Mouse (Mus musculus) cerebellum, postnatal 25 days (tissue): ENCODE measurements around the gene Adam1a.
A peak's percentile ranks its signal among the peaks of the same experiment; 100 is the strongest.

Experiments used
- DNase-seq, 2 experiments: peaks; one replicate each; pipeline ENCODE4 v3.0.0; 2021; ENCODE audit warnings: mixed read lengths in 2 of 2

Gene Adam1a

DNA sequence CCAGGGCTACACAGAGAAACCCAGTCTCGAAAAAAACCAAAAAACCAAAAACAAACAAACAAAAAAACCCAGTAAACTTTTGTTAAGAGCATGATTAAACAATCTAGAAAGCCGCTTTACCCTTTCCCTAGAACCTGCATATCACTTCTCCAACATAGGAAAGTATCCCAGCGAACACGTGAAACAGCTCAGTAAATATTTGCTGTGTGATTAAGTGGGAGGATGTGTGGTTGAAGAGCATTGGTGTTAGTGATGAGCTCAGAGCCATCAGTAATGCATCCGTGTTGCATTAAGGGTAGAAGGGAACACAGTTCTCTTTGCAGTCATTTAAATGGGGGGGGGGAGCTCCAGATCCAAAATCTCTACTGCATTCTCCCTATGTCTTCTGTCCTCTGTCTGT is 60.5 kb downstream of the Adam1a start:
- no peak for DNase-seq

GRCm38 (mm10) chr5:121477680-121478079 is 67.6 kb downstream of the Adam1a start:
- peak in 1 of 2 experiments; percentile 52 for DNase-seq

DNA sequence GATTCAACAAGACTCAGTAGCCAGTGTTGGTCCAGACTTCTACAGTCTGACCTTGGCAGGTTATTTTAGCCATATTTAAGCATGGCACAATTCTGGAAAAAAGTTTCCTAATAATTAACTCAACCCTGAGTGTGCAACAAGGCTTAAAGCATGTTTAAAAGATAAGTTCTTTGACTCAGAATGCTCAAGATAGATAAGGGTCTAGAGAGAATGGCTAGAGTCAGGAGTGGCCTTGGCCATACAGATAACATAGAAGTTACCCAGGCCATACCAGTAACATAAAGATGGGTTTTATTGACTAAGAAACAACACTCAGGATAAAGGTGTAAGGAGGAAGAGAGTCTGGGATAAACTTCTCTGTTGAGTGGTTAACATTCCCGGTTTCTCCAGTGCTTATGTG is 69.2 kb downstream of the Adam1a start:
- DNase-seq = no peak

- no peak for DNase-seq
Measured at GRCm38 (mm10) chr5:121474610-121475009, 70.7 kb downstream of the Adam1a start.

- DNase-seq = no peak
Measured at GRCm38 (mm10) chr5:121472411-121472810, 72.9 kb downstream of the Adam1a start.

GRCm38 (mm10) chr5:121469566-121469965 is 75.7 kb downstream of the Adam1a start:
- DNase-seq = no peak
